Mouse (Mus musculus): ENCODE data around the gene Eno1. TPM values are rescaled to one million over a fixed set of nuclear protein-coding genes. Genes with fewer than 3 reads are reported as not detected.
A peak's percentile ranks its signal among the peaks of the same experiment; 100 is the strongest.

The Eno1 gene
- polyA plus RNA-seq, 1 experiment from 2014 or later = 747 TPM

DNA sequence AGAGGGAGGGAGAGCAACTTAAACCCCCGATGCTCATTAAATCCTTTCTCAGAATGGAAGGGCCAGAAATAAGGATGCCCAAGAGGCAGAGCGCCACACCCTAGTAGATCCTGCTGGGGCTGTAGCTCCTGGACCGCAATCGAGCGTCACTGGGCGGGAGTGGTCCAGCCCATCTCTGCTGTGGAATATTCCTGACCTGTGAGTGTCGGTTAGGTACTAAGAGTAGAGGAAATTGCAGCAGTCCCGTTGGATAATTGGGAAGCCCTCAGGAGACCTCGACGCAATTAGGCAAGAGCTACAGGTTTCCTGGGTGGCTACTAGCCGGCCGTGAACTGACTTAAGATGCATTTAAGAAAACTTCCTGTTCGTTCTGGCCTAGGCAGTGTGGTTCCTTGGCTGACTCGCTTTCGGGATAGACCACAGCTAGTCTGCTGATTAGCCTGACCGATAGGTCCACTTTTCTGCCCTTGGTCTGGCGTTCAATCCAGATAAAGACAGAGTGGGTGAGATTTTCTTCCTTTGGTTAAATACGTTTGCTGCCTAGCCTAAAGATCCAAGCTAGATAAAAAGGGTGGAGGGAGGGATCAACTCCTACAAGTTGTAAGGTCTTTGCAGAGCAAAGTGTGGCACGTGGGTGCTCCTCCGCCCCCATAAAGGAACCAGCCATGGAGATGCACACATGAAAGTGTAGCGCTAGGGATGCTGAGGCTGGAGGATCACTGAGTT is 1.3 kb downstream of the Eno1 start:
- H3K9ac ChIP-seq (replicated peaks) = peak overlapping the region; percentile 78
- TF ChIP-seq CTCF (IDR thresholded peaks at IDR 0.05; ENCODE audit: low read depth) = no peak
- no peak for TF ChIP-seq EP300 (IDR thresholded peaks at IDR 0.05; ENCODE audit: low read depth)
- DNase-seq = peak; percentile 62
- ATAC-seq = peak; percentile 13
- peak overlapping the region; percentile 81 for H3K4me3 ChIP-seq (ENCODE audit: low read depth, low read length)
- peak overlapping the region; percentile 85 for H3K4me2 ChIP-seq (ENCODE audit: low read depth, low read length)
- no peaks in the 10 kb centered on the region for H3K27me3 ChIP-seq (ENCODE audit: insufficient read depth, low read length)
- peaks cover 24% of the 10 kb centered on the region for H3K36me3 ChIP-seq (replicated peaks; ENCODE audit: insufficient read depth, low read length)
- peak overlapping the region; percentile 97 for H3K27ac ChIP-seq (ENCODE audit: low read depth)
- H3K4me1 ChIP-seq (ENCODE audit: insufficient read depth) = peaks cover 40% of the 10 kb centered on the region
- no peaks in the 10 kb centered on the region for H3K9me3 ChIP-seq (ENCODE audit: low read length)
- under 1% methylated on average over 21 of the region's 21 CpGs for WGBS (ENCODE audit: insufficient replicate concordance)

DNA sequence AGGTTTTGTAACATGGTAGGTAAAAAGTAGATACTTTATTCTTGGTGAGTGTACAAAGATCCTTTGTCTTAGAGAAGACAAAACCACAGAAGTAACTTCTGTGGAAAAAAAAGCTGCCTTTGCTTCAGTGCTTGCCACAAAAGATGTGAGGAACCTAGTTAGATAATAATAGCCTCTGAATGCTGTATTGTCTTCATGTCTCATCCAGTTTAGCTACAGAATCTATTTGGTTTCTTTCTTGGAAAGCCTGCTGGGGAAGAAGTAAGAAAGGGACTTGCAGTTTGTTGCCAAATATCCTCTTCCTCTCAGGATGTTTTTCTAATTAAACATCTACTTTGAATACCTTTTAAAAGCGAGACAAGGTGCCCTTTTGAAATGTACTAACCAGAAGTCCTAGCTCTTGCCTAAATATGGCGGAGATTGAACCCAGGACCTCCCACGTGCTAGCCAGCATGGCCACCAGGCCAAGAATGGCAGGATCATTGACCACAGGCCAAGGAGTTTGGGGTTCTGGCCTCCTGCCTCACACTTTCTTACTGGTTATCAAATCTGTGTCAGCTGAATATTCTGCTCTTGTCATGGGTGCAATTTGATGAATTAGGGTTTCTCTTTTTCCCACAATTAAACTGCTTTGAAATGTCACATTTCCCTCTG is 2.0 kb downstream of the Eno1 start:
- peak overlapping the region; percentile 85 for H3K4me2 ChIP-seq (ENCODE audit: low read depth, low read length)
- peaks cover 32% of the 10 kb centered on the region for H3K36me3 ChIP-seq (replicated peaks; ENCODE audit: insufficient read depth, low read length)
- ATAC-seq (no peak), DNase-seq (no peak)
- peak overlapping the region; percentile 78 for H3K9ac ChIP-seq (replicated peaks)
- H3K27ac ChIP-seq (ENCODE audit: low read depth) = peak overlapping the region; percentile 97
- no peaks in the 10 kb centered on the region for H3K27me3 ChIP-seq (ENCODE audit: insufficient read depth, low read length)
- peaks cover 42% of the 10 kb centered on the region for H3K4me1 ChIP-seq (ENCODE audit: insufficient read depth)
- no peaks in the 10 kb centered on the region for H3K9me3 ChIP-seq (ENCODE audit: low read length)
- no peak for TF ChIP-seq EP300 (IDR thresholded peaks at IDR 0.05; ENCODE audit: low read depth)
- no peak for TF ChIP-seq CTCF (IDR thresholded peaks at IDR 0.05; ENCODE audit: low read depth)
- H3K4me3 ChIP-seq (ENCODE audit: low read depth, low read length) = peak overlapping the region; percentile 81
- WGBS (ENCODE audit: insufficient replicate concordance) = 27% methylated on average over 3 of the region's 3 CpGs

DNA sequence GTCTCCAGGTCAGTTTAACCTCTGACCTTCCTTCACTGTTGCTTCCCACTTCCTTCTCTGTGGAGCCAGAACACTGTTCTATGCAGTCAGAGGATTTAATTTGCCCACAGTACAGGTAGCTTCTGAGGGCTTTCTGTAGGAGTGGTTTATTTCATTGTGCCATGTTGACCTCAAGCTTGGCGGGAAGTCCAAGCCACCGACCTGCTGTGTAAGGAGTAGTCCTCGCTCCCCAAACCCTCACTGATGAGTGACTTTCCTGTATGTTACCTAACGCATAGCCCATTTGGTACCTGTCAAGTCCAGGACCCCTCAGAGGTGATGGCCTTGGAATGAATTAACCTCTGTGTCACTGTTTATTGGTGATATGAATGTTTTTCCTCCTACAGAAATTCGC is 2.6 kb downstream of the Eno1 start:
- peaks cover 44% of the 10 kb centered on the region for H3K4me1 ChIP-seq (ENCODE audit: insufficient read depth)
- H3K9me3 ChIP-seq (ENCODE audit: low read length) = no peaks in the 10 kb centered on the region
- H3K9ac ChIP-seq (replicated peaks) = peak overlapping the region; percentile 78
- TF ChIP-seq EP300 (IDR thresholded peaks at IDR 0.05; ENCODE audit: low read depth) (no peak), CTCF (IDR thresholded peaks at IDR 0.05; ENCODE audit: low read depth) (no peak)
- ATAC-seq (no peak), DNase-seq (no peak)
- H3K27me3 ChIP-seq (ENCODE audit: insufficient read depth, low read length) = no peaks in the 10 kb centered on the region
- peak overlapping the region; percentile 85 for H3K4me2 ChIP-seq (ENCODE audit: low read depth, low read length)
- 48% methylated on average over 5 of the region's 5 CpGs for WGBS (ENCODE audit: insufficient replicate concordance)
- peaks cover 37% of the 10 kb centered on the region for H3K36me3 ChIP-seq (replicated peaks; ENCODE audit: insufficient read depth, low read length)
- H3K4me3 ChIP-seq (ENCODE audit: low read depth, low read length) = peak overlapping the region; percentile 81
- H3K27ac ChIP-seq (ENCODE audit: low read depth) = peak overlapping the region; percentile 62; the same call in 1 of the 2 replicates

DNA sequence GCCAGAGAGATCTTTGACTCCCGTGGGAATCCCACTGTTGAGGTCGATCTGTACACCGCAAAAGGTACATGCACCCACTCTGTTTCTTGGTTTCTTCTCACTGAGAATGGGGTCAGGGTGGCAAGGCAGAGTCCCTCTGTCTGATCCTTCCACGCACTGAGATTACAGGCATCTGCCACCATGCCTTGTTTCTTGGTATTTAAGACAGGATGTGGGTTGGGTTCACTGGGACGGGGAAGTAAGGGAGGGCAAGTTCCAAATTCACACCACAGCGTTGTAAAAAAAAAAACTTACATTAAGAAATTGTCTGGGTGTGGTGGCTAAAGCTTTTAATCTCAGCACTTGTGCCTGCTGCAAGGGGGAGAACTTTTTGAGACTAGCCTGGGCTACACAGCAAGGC is 3.0 kb downstream of the Eno1 start:
- WGBS (ENCODE audit: insufficient replicate concordance) = 32% methylated on average over 6 of the region's 6 CpGs
- Histone ChIP-seq H3K9me3 (ENCODE audit: low read length) (no peaks in the 10 kb centered on the region), H3K27me3 (ENCODE audit: insufficient read depth, low read length) (no peaks in the 10 kb centered on the region), H3K27ac (ENCODE audit: low read depth) (peak overlapping the region; percentile 62), H3K4me2 (ENCODE audit: low read depth, low read length) (peak overlapping the region; percentile 85), H3K4me3 (ENCODE audit: low read depth, low read length) (peak overlapping the region; percentile 81), H3K36me3 (replicated peaks; ENCODE audit: insufficient read depth, low read length) (peaks cover 41% of the 10 kb centered on the region), H3K4me1 (ENCODE audit: insufficient read depth) (peaks cover 44% of the 10 kb centered on the region), H3K9ac (replicated peaks) (peak overlapping the region; percentile 78; the same call in 1 of the 2 replicates)
- no peak for DNase-seq
- no peak for TF ChIP-seq CTCF (IDR thresholded peaks at IDR 0.05; ENCODE audit: low read depth)
- TF ChIP-seq EP300 (IDR thresholded peaks at IDR 0.05; ENCODE audit: low read depth) = no peak
- no peak for ATAC-seq

DNA sequence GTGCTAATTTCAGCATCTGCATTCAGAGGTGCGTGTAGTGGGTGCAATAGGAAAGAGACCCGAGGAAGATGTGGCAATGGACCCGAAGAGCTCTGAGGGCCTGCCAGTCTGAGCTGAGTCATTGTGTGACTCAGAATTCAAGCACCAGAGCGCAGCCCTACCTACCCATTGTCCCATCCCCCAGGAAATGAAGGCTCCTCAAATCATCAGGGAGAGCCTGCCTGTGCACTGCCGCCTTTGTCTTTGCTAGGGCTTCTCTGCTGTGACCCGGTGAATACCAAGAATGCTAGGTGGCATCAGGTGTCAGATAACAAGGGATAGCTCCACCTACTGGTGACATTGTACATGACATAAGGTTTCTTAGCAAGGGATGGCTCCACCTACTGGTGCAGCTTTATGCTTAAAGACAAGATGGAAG is 3.4 kb downstream of the Eno1 start:
- Histone ChIP-seq H3K27me3 (ENCODE audit: insufficient read depth, low read length) (no peaks in the 10 kb centered on the region), H3K9ac (replicated peaks) (no peak overlapping the region), H3K4me2 (ENCODE audit: low read depth, low read length) (peak overlapping the region; percentile 85), H3K27ac (ENCODE audit: low read depth) (peak overlapping the region; percentile 62), H3K9me3 (ENCODE audit: low read length) (no peaks in the 10 kb centered on the region), H3K4me1 (ENCODE audit: insufficient read depth) (peaks cover 44% of the 10 kb centered on the region), H3K4me3 (ENCODE audit: low read depth, low read length) (peak overlapping the region; percentile 81; the same call in 1 of the 2 replicates), H3K36me3 (replicated peaks; ENCODE audit: insufficient read depth, low read length) (peaks cover 45% of the 10 kb centered on the region)
- TF ChIP-seq EP300 (IDR thresholded peaks at IDR 0.05; ENCODE audit: low read depth) (peak; percentile 15; the same call in 1 of the 2 replicates), CTCF (IDR thresholded peaks at IDR 0.05; ENCODE audit: low read depth) (peak; percentile 99)
- peak; percentile 78 for DNase-seq
- 10% methylated on average over 6 of the region's 6 CpGs for WGBS (ENCODE audit: insufficient replicate concordance)
- 0 out of 2 replicates have a peak, but pooled peaks have one; percentile 1 for ATAC-seq

DNA sequence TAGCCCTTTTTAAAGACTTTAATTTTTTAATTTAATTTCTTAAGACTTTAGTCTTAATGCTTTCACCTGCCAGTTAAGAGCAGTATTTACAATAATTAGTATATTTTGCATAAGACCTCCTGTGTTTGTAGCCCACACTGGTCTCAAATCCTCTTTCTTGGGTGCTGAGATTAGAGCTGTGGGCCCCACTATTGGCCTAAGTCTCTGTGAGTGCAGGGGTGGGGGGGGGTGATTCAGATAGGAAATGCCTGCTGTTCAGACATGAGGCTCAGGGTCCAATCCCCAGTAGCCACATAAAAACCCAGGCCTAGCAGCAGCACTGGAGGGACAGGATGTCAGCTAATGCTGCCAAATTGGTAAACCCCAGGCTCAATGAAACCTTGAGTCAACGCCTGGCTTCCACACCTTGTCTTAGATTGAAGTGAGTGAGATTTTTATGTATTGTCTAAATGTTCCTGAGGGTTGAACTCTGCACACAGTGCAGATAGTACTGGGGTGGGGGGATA is 3.9 kb downstream of the Eno1 start:
- ATAC-seq (no peak), DNase-seq (no peak)
- no peak for TF ChIP-seq EP300 (IDR thresholded peaks at IDR 0.05; ENCODE audit: low read depth)
- no peak for TF ChIP-seq CTCF (IDR thresholded peaks at IDR 0.05; ENCODE audit: low read depth)
- peaks cover 45% of the 10 kb centered on the region for H3K36me3 ChIP-seq (replicated peaks; ENCODE audit: insufficient read depth, low read length)
- H3K9me3 ChIP-seq (ENCODE audit: low read length) = no peaks in the 10 kb centered on the region
- H3K27me3 ChIP-seq (ENCODE audit: insufficient read depth, low read length) = no peaks in the 10 kb centered on the region
- H3K4me3 ChIP-seq (ENCODE audit: low read depth, low read length) = no peak overlapping the region
- no peak overlapping the region for H3K27ac ChIP-seq (ENCODE audit: low read depth)
- H3K4me1 ChIP-seq (ENCODE audit: insufficient read depth) = peaks cover 44% of the 10 kb centered on the region
- no peak overlapping the region for H3K9ac ChIP-seq (replicated peaks)
- 83% methylated on average over 1 of the region's 1 CpGs for WGBS (ENCODE audit: insufficient replicate concordance)
- peak overlapping the region; percentile 85 for H3K4me2 ChIP-seq (ENCODE audit: low read depth, low read length)

Data from liver, postnatal 0 days (tissue).